Mouse (Mus musculus) MEL (cell line): ENCODE measurements around the gene Slc41a3.
A peak's percentile ranks its signal among the peaks of the same experiment; 100 is the strongest.

Source experiments
- CTCF ChIP-seq, 3 experiments: IDR thresholded peaks in 2 of 3; conservative IDR thresholded peaks in 1 of 3; 2 replicates each; pipeline ENCODE4 v1.5.1; 2011 to 2012; ENCODE audit warnings: low read length in 3 of 3, low read depth in 2 of 3, mild to moderate bottlenecking in 2 of 3, improper control_type of control experiment in 1 of 3, inconsistent platforms in 1 of 3, mixed read lengths in 1 of 3, moderate library complexity in 1 of 3; ENCODE audit not compliant: control insufficient read depth in 1 of 3, insufficient read depth in 1 of 3, poor library complexity in 1 of 3, severe bottlenecking in 1 of 3
- ELF1 ChIP-seq: IDR thresholded peaks from 2 replicates; pipeline ENCODE4 v1.6.1; 2014; ENCODE audit warnings: low read depth, mild to moderate bottlenecking, inconsistent platforms, low read length, improper control_type of control experiment, moderate library complexity
- GATA1 ChIP-seq: IDR thresholded peaks from 2 replicates; pipeline ENCODE4 v1.6.1; 2011; ENCODE audit warnings: low read depth, low read length, improper control_type of control experiment
- POLR2A ChIP-seq, 2 experiments: IDR thresholded peaks; 2 replicates each; pipeline ENCODE4 v1.6.1; 2011 to 2012; ENCODE audit warnings: low read length in 2 of 2, mild to moderate bottlenecking in 2 of 2, control low read depth in 1 of 2, improper control_type of control experiment in 1 of 2, low read depth in 1 of 2, moderate library complexity in 1 of 2; ENCODE audit not compliant: control insufficient read depth in 1 of 2, insufficient read depth in 1 of 2, poor library complexity in 1 of 2
- ZC3H11A ChIP-seq: IDR thresholded peaks from 2 replicates; pipeline ENCODE4 v1.6.1; 2012; ENCODE audit warnings: low read depth, mild to moderate bottlenecking, inconsistent platforms, low read length, improper control_type of control experiment

DNA sequence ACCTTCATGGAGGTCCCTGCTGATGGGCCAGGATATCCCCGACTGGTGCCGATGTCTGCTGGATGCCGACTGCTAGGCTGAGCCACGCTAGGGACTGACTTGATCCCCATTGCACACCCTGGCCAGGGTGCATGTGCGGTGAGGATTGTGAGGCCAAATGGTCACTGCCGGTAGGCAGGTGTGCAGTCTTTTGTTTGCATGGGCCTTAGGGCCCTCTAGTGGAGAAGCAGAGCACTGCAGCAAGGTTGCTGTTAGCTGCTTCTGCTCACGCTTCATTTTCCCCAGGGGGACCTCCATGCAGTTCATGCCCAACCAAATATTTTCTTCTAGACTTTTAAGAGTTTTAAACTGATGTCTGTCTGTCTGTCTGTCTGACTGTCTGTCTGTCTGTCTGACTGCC is 2.0 kb downstream of the Slc41a3 start:
- TF ChIP-seq ELF1 (no peak), CTCF (IDR thresholded peaks at IDR 0.05 in 2 of 3, conservative IDR thresholded peaks at IDR 0.05 in 1 of 3; ENCODE audit: control insufficient read depth in 1 of 3, insufficient read depth in 1 of 3, low read depth in 2 of 3, low read length in 3 of 3, poor library complexity in 1 of 3, severe bottlenecking in 1 of 3) (peak; percentile 82 to 99 (median 86)), GATA1 (no peak), POLR2A (IDR thresholded peaks at IDR 0.05; ENCODE audit: control insufficient read depth in 1 of 2, insufficient read depth in 1 of 2, low read depth in 1 of 2, low read length in 2 of 2, poor library complexity in 1 of 2) (no peak), ZC3H11A (0 out of 2 replicates have a peak, but pooled peaks have one; percentile 4)
